Mouse (Mus musculus): ENCODE data around the gene Klhdc2. TPM values are rescaled to one million over a fixed set of nuclear protein-coding genes. Genes with fewer than 3 reads are reported as not detected.
A peak's percentile ranks its signal among the peaks of the same experiment; 100 is the strongest.

The Klhdc2 gene
- 60.6 and 61.6 TPM in 2 replicates for polyA plus RNA-seq (2015; fragmentation: Nextera tagmentation; extraction: Ambion mirVana)

- Histone ChIP-seq H3K4me3 (ENCODE audit: low read depth, low read length) (peak within 1 kb of the TSS; percentile 97), H3K27me3 (ENCODE audit: control insufficient read depth, insufficient read depth, low read length) (no peaks in the 10 kb centered on the region), H3K4me1 (replicated peaks; ENCODE audit: control insufficient read depth, insufficient read depth) (no peaks in the 10 kb centered on the region; the same call in 1 of the 2 replicates), H3K9me3 (ENCODE audit: control insufficient read depth, low read length) (no peaks in the 10 kb centered on the region), H3K9ac (ENCODE audit: low read length) (peak within 1 kb of the TSS; percentile 96), H3K4me2 (replicated peaks; ENCODE audit: low read depth) (peak within 1 kb of the TSS; percentile 77), H3K27ac (replicated peaks) (peak within 1 kb of the TSS; percentile 97), H3K36me3 (ENCODE audit: control insufficient read depth, insufficient read depth, low read length) (no peaks in the 10 kb centered on the region)
- TF ChIP-seq CTCF (IDR thresholded peaks at IDR 0.05; ENCODE audit: low read depth) (peak; percentile 23), EP300 (optimal IDR thresholded peaks at IDR 0.05) (no peak)
- peak; percentile 88 for DNase-seq (ENCODE audit: low spot score)
- under 1% methylated on average over 74 of the region's 98 CpGs for WGBS
- ATAC-seq (ENCODE audit: low FRiP score, low TSS enrichment), result peak; percentile 95
Observed at GRCm38 (mm10) chr12:69296511-69297410, at the start of gene Klhdc2. Gene Klhdc2, plus strand, starts transcription at chr12:69296681.

GRCm38 (mm10) chr12:69249766-69250165, 46.7 kb upstream of the Klhdc2 start:
- no peaks in the 10 kb centered on the region for H3K9me3 ChIP-seq (ENCODE audit: control insufficient read depth, low read length)
- no peaks in the 10 kb centered on the region for H3K4me1 ChIP-seq (replicated peaks; ENCODE audit: control insufficient read depth, insufficient read depth)
- no peaks in the 10 kb centered on the region for H3K36me3 ChIP-seq (ENCODE audit: control insufficient read depth, insufficient read depth, low read length)
- no peaks in the 10 kb centered on the region for H3K27me3 ChIP-seq (ENCODE audit: control insufficient read depth, insufficient read depth, low read length)
- 78% methylated on average over 4 of the region's 4 CpGs for WGBS
- no peak overlapping the region for H3K4me3 ChIP-seq (ENCODE audit: low read depth, low read length)
- H3K4me2 ChIP-seq (replicated peaks; ENCODE audit: low read depth), result no peak overlapping the region
- no peak overlapping the region for H3K9ac ChIP-seq (ENCODE audit: low read length)
- ATAC-seq (ENCODE audit: low FRiP score, low TSS enrichment) (no peak), DNase-seq (ENCODE audit: low spot score) (no peak)
- TF ChIP-seq EP300 (optimal IDR thresholded peaks at IDR 0.05), result no peak
- TF ChIP-seq CTCF (IDR thresholded peaks at IDR 0.05; ENCODE audit: low read depth), result no peak
- H3K27ac ChIP-seq (replicated peaks), result no peak overlapping the region

DNA sequence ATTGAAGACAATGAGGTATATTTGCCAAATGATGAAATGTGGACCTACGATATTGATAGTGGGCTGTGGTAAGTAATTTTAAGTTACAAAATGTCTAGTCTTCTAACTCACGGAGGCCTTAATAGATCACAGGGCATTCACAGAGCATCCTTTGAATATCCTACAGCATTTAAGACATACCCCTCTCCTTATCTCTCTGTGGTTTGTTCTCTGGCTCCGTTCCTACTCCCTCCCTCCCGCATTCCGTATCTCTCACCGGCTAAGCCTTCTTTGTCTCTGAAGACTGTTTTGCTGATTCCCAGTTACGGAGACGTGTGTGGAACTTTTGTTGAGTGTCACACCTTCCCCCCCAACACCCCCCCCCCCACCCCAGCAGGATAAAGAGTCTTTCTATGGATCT, 45.7 kb upstream of the Klhdc2 start:
- no peak for TF ChIP-seq EP300 (optimal IDR thresholded peaks at IDR 0.05)
- no peak for TF ChIP-seq CTCF (IDR thresholded peaks at IDR 0.05; ENCODE audit: low read depth)
- ATAC-seq (ENCODE audit: low FRiP score, low TSS enrichment) (no peak), DNase-seq (ENCODE audit: low spot score) (no peak)
- Histone ChIP-seq H3K9me3 (ENCODE audit: control insufficient read depth, low read length) (no peaks in the 10 kb centered on the region), H3K4me1 (replicated peaks; ENCODE audit: control insufficient read depth, insufficient read depth) (no peaks in the 10 kb centered on the region), H3K27ac (replicated peaks) (no peak overlapping the region), H3K9ac (ENCODE audit: low read length) (no peak overlapping the region), H3K4me2 (replicated peaks; ENCODE audit: low read depth) (no peak overlapping the region), H3K4me3 (ENCODE audit: low read depth, low read length) (no peak overlapping the region), H3K27me3 (ENCODE audit: control insufficient read depth, insufficient read depth, low read length) (no peaks in the 10 kb centered on the region), H3K36me3 (ENCODE audit: control insufficient read depth, insufficient read depth, low read length) (no peaks in the 10 kb centered on the region)
- 77% methylated on average over 8 of the region's 8 CpGs for WGBS

DNA sequence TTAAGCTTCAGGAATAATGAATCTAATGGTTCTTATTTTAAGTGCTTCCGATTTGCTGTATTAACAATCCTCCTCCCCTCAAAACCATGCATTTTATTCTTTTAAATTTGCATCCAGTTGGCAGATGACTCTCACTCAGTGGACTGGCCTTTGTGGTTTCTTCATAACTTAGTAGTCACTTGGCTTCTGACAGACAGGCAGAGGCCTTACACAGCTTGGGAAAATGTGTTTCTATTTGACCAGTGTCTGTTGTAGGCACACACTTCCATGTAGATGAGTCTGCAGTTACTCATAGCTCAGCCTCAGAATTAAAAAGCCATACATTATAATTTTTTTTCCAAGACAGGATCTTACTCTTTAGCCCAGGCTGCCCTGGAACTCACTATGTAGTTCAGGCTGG, 42.7 kb upstream of the Klhdc2 start:
- TF ChIP-seq EP300 (optimal IDR thresholded peaks at IDR 0.05) (no peak), CTCF (IDR thresholded peaks at IDR 0.05; ENCODE audit: low read depth) (no peak)
- DNase-seq (ENCODE audit: low spot score) (no peak), ATAC-seq (ENCODE audit: low FRiP score, low TSS enrichment) (no peak)
- Histone ChIP-seq H3K9me3 (ENCODE audit: control insufficient read depth, low read length) (no peaks in the 10 kb centered on the region), H3K27me3 (ENCODE audit: control insufficient read depth, insufficient read depth, low read length) (no peaks in the 10 kb centered on the region), H3K9ac (ENCODE audit: low read length) (no peak overlapping the region), H3K4me2 (replicated peaks; ENCODE audit: low read depth) (no peak overlapping the region), H3K36me3 (ENCODE audit: control insufficient read depth, insufficient read depth, low read length) (no peaks in the 10 kb centered on the region), H3K27ac (replicated peaks) (no peak overlapping the region), H3K4me1 (replicated peaks; ENCODE audit: control insufficient read depth, insufficient read depth) (no peaks in the 10 kb centered on the region), H3K4me3 (ENCODE audit: low read depth, low read length) (no peak overlapping the region)
- WGBS, result 89% methylated on average over 1 of the region's 1 CpGs

GRCm38 (mm10) chr12:69257836-69258235, 38.6 kb upstream of the Klhdc2 start:
- Histone ChIP-seq H3K9ac (ENCODE audit: low read length) (no peak overlapping the region), H3K36me3 (ENCODE audit: control insufficient read depth, insufficient read depth, low read length) (no peaks in the 10 kb centered on the region), H3K9me3 (ENCODE audit: control insufficient read depth, low read length) (no peaks in the 10 kb centered on the region), H3K4me1 (replicated peaks; ENCODE audit: control insufficient read depth, insufficient read depth) (no peaks in the 10 kb centered on the region), H3K4me2 (replicated peaks; ENCODE audit: low read depth) (no peak overlapping the region), H3K27ac (replicated peaks) (no peak overlapping the region), H3K4me3 (ENCODE audit: low read depth, low read length) (no peak overlapping the region), H3K27me3 (ENCODE audit: control insufficient read depth, insufficient read depth, low read length) (no peaks in the 10 kb centered on the region)
- no peak for DNase-seq (ENCODE audit: low spot score)
- TF ChIP-seq CTCF (IDR thresholded peaks at IDR 0.05; ENCODE audit: low read depth) (no peak), EP300 (optimal IDR thresholded peaks at IDR 0.05) (no peak)
- WGBS, result 76% methylated on average over 11 of the region's 11 CpGs
- no peak for ATAC-seq (ENCODE audit: low FRiP score, low TSS enrichment)

- Histone ChIP-seq H3K36me3 (ENCODE audit: control insufficient read depth, insufficient read depth, low read length) (no peaks in the 10 kb centered on the region), H3K27me3 (ENCODE audit: control insufficient read depth, insufficient read depth, low read length) (no peaks in the 10 kb centered on the region), H3K27ac (replicated peaks) (no peak overlapping the region), H3K4me3 (ENCODE audit: low read depth, low read length) (no peak overlapping the region), H3K9me3 (ENCODE audit: control insufficient read depth, low read length) (no peaks in the 10 kb centered on the region), H3K4me1 (replicated peaks; ENCODE audit: control insufficient read depth, insufficient read depth) (no peaks in the 10 kb centered on the region), H3K4me2 (replicated peaks; ENCODE audit: low read depth) (no peak overlapping the region), H3K9ac (ENCODE audit: low read length) (no peak overlapping the region)
- DNase-seq (ENCODE audit: low spot score) (no peak), ATAC-seq (ENCODE audit: low FRiP score, low TSS enrichment) (no peak)
- WGBS, result 93% methylated on average over 5 of the region's 5 CpGs
- TF ChIP-seq CTCF (IDR thresholded peaks at IDR 0.05; ENCODE audit: low read depth) (no peak), EP300 (optimal IDR thresholded peaks at IDR 0.05) (no peak)
Observed at GRCm38 (mm10) chr12:69262251-69262650, 34.2 kb upstream of the Klhdc2 start.

All from stomach, postnatal 0 days (tissue).